Mouse (Mus musculus) adrenal gland (tissue): ENCODE data around the gene Gm11213.

Source experiments
- intact Hi-C: fragments of 180-260 bp; cut with DNase I; formaldehyde crosslinking; loops from one replicate; pipeline ENCODE4 v1.15.1; 2025

Gene Gm11213

DNA sequence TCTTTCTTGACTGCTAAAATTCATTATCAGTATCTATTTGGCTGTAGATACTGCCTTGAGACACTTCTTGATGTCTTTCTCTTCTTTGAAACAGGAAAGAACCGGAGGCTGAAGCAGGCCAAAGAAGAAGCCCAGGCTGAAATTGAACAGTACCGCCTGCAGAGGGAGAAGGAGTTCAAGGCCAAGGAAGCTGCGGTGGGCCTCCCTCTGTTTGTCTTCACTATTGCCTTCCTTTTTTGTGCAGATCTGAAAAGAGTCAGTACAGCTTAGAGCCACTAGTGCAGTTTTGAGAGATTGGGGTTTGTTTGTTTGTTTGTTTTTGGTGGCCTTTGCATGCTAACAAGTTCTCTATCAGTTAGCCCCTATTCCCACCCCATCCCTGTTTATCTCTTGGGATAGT lies 56.6 kb downstream of the Gm11213 start:
- intact Hi-C loops = no loop called here

DNA sequence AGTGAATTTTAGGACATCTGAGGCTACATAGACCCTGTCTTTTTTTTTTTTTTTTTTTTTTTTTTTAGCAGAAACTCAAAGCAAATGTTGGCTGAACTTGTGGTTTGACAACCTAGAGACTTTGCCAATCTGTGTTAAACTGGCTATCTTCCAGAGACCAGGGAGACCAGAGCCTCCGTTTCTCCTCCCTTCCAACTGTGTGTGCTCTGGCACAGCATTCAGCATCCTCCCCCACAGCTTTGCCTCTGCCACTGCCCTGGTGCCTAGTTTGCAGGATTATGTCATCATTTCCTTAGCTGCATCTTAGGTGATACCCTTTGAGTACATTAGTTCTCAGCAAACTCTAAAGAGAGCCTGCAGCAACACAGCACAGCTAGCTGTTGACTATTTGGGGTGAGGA lies 57.3 kb downstream of the Gm11213 start:
- intact Hi-C loops = no loop called here
